Mouse (Mus musculus) lung, embryonic 16.5 days (tissue): ENCODE results near the gene Rmnd5a. TPM values are rescaled to one million over a fixed set of nuclear protein-coding genes. Genes with fewer than 3 reads are reported as not detected.
A peak's percentile ranks its signal among the peaks of the same experiment; 100 is the strongest.
"Not testable (repeated sequence)": the region's sequence is repeated elsewhere in the genome, so short reads cannot be mapped to it uniquely, and the experiment has no call there.

Experiments used
- ATAC-seq: fragments of 200-750 bp; cut with Nextera tagmentation; 2 replicates; pipeline ENCODE4 v1.8.0; 2017; ENCODE audit warnings: low read depth, mild to moderate bottlenecking, moderate library complexity
- H3K27ac ChIP-seq: fragments of 300-500 bp; sonication (generic); 2 replicates; pipeline ENCODE4 v1.5.1; 2014; ENCODE audit warnings: mild to moderate bottlenecking, control low read depth, low read length
- H3K27me3 ChIP-seq: fragments of 300-500 bp; sonication (generic); 2 replicates; pipeline ENCODE4 v1.6.1; 2014; ENCODE audit warnings: low read depth, low read length, mixed read lengths; ENCODE audit not compliant: control insufficient read depth, insufficient read depth
- H3K36me3 ChIP-seq: fragments of 300-500 bp; sonication (generic); 2 replicates; pipeline ENCODE4 v1.6.1; 2014; ENCODE audit warnings: low read length; ENCODE audit not compliant: control insufficient read depth, insufficient read depth
- H3K4me1 ChIP-seq: fragments of 300-500 bp; sonication (generic); replicated peaks from 2 replicates; pipeline ENCODE4 v1.6.1; 2014; ENCODE audit warnings: low read length, mixed read lengths; ENCODE audit not compliant: control insufficient read depth, insufficient read depth
- H3K4me2 ChIP-seq: fragments of 300-500 bp; sonication (generic); 2 replicates; pipeline ENCODE4 v1.6.1; 2014; ENCODE audit warnings: low read depth, low read length, control low read depth
- H3K4me3 ChIP-seq: fragments of 300-500 bp; sonication (generic); 2 replicates; pipeline ENCODE4 v1.5.1; 2014; ENCODE audit warnings: mild to moderate bottlenecking, low read length, control low read depth
- H3K9ac ChIP-seq: fragments of 300-500 bp; sonication (generic); 2 replicates; pipeline ENCODE4 v1.6.1; 2014; ENCODE audit warnings: low read length, control low read depth
- H3K9me3 ChIP-seq: fragments of 300-500 bp; sonication (generic); 2 replicates; pipeline ENCODE4 v1.6.1; 2016; ENCODE audit warnings: low read length; ENCODE audit not compliant: control insufficient read depth
- whole genome bisulfite sequencing: fragments of 180-500 bp; shearing (Covaris S2); extraction: QIAGEN DNeasy Blood & Tissue Kit; methylation state at CpG from one replicate; pipeline ENCODE4 v1.1.7; 2014; 5-methylcytosine and 5-hydroxymethylcytosine counted together
- polyA plus RNA-seq: library from polyadenylated mRNA; unstranded; fragments of >200 nt; fragmentation: Nextera tagmentation; extraction: Ambion mirVana; gene quantifications from 2 replicates; pipeline ENCODE4 v1.2.1, GENCODE M21; 2015

The Rmnd5a gene
- 9.7 and 11.3 TPM in 2 replicates for polyA plus RNA-seq

- ATAC-seq: peak; percentile 98
- H3K27me3 ChIP-seq: no peaks in the 10 kb centered on the region
- peak within 1 kb of the TSS; percentile 95 for H3K9ac ChIP-seq
- H3K36me3 ChIP-seq: no peaks in the 10 kb centered on the region
- peak within 1 kb of the TSS; percentile 93 for H3K27ac ChIP-seq
- no peaks in the 10 kb centered on the region for H3K9me3 ChIP-seq
- peak within 1 kb of the TSS; percentile 97 for H3K4me3 ChIP-seq
- under 1% methylated on average over 63 of the region's 75 CpGs for WGBS
- H3K4me1 ChIP-seq: peaks cover 18% of the 10 kb centered on the region
- peak within 1 kb of the TSS; percentile 76 for H3K4me2 ChIP-seq
Observed at GRCm38 (mm10) chr6:71440492-71441250, at the start of gene Rmnd5a. Gene Rmnd5a (minus strand): TSS chr6:71440637.

GRCm38 (mm10) chr6:71487966-71488365, 47.5 kb upstream of the Rmnd5a start:
- no peak for ATAC-seq
- 23% methylated on average over 4 of the region's 4 CpGs for WGBS

GRCm38 (mm10) chr6:71486867-71487266, 46.4 kb upstream of the Rmnd5a start:
- Histone ChIP-seq H3K4me3 (no peak overlapping the region), H3K9ac (no peak overlapping the region), H3K4me1 (no peaks in the 10 kb centered on the region), H3K4me2 (no peak overlapping the region), H3K27me3 (no peaks in the 10 kb centered on the region), H3K27ac (no peak overlapping the region), H3K36me3 (no peaks in the 10 kb centered on the region), H3K9me3 (no peaks in the 10 kb centered on the region)
- WGBS: 73% methylated on average over 1 of the region's 1 CpGs
- ATAC-seq: no peak

More at GRCm38 (mm10) chr6:71487966-71488365, 47.5 kb upstream of the Rmnd5a start:
- H3K36me3 ChIP-seq: no peaks in the 10 kb centered on the region
- no peaks in the 10 kb centered on the region for H3K4me1 ChIP-seq
- H3K27me3 ChIP-seq: no peaks in the 10 kb centered on the region
- no peak overlapping the region for H3K27ac ChIP-seq
- no peak overlapping the region for H3K9ac ChIP-seq
- no peak overlapping the region for H3K4me2 ChIP-seq
- no peak overlapping the region for H3K4me3 ChIP-seq
- no peaks in the 10 kb centered on the region for H3K9me3 ChIP-seq

GRCm38 (mm10) chr6:71486226-71486625, 45.8 kb upstream of the Rmnd5a start:
- H3K9me3 ChIP-seq: no peaks in the 10 kb centered on the region
- WGBS: 53% methylated on average over 2 of the region's 2 CpGs
- ATAC-seq: no peak
- no peak overlapping the region for H3K4me3 ChIP-seq
- H3K27me3 ChIP-seq: no peaks in the 10 kb centered on the region
- no peak overlapping the region for H3K4me2 ChIP-seq
- no peaks in the 10 kb centered on the region for H3K4me1 ChIP-seq
- H3K9ac ChIP-seq: no peak overlapping the region
- no peak overlapping the region for H3K27ac ChIP-seq
- no peaks in the 10 kb centered on the region for H3K36me3 ChIP-seq

- no peaks in the 10 kb centered on the region for H3K9me3 ChIP-seq
- no peaks in the 10 kb centered on the region for H3K36me3 ChIP-seq
- no peak overlapping the region for H3K9ac ChIP-seq
- H3K4me2 ChIP-seq: no peak overlapping the region
- ATAC-seq: no peak
- no peak overlapping the region for H3K27ac ChIP-seq
- no peak overlapping the region for H3K4me3 ChIP-seq
- H3K27me3 ChIP-seq: no peaks in the 10 kb centered on the region
- WGBS: 61% methylated on average over 5 of the region's 5 CpGs
- no peaks in the 10 kb centered on the region for H3K4me1 ChIP-seq
Observed at GRCm38 (mm10) chr6:71485246-71485645, 44.8 kb upstream of the Rmnd5a start.

- H3K27ac ChIP-seq: no peak overlapping the region
- no peak overlapping the region for H3K4me2 ChIP-seq
- H3K36me3 ChIP-seq: no peaks in the 10 kb centered on the region
- H3K9ac ChIP-seq: no peak overlapping the region
- WGBS: 69% methylated on average over 7 of the region's 7 CpGs
- H3K27me3 ChIP-seq: no peaks in the 10 kb centered on the region
- no peak overlapping the region for H3K4me3 ChIP-seq
- H3K9me3 ChIP-seq: no peaks in the 10 kb centered on the region
- ATAC-seq: no peak
- no peaks in the 10 kb centered on the region for H3K4me1 ChIP-seq
Observed at GRCm38 (mm10) chr6:71481136-71481535, 40.7 kb upstream of the Rmnd5a start.

GRCm38 (mm10) chr6:71480136-71480535, 39.7 kb upstream of the Rmnd5a start:
- Histone ChIP-seq H3K4me2 (no peak overlapping the region), H3K4me3 (no peak overlapping the region), H3K27me3 (no peaks in the 10 kb centered on the region), H3K9me3 (no peaks in the 10 kb centered on the region), H3K27ac (no peak overlapping the region), H3K4me1 (no peaks in the 10 kb centered on the region), H3K36me3 (no peaks in the 10 kb centered on the region), H3K9ac (no peak overlapping the region)
- 96% methylated on average over 1 of the region's 1 CpGs for WGBS
- ATAC-seq: no peak

GRCm38 (mm10) chr6:71479588-71479987, 39.2 kb upstream of the Rmnd5a start:
- not testable (repeated sequence) for H3K4me2 ChIP-seq, H3K36me3 ChIP-seq, H3K4me1 ChIP-seq, H3K9ac ChIP-seq, H3K4me3 ChIP-seq, H3K27ac ChIP-seq, H3K27me3 ChIP-seq, ATAC-seq, H3K9me3 ChIP-seq
- 92% methylated on average over 2 of the region's 2 CpGs for WGBS

- H3K27me3 ChIP-seq, H3K4me1 ChIP-seq, H3K36me3 ChIP-seq, H3K9me3 ChIP-seq, H3K4me2 ChIP-seq, H3K9ac ChIP-seq, H3K27ac ChIP-seq, ATAC-seq, H3K4me3 ChIP-seq: not testable (repeated sequence)
- 87% methylated on average over 7 of the region's 10 CpGs for WGBS
Observed at GRCm38 (mm10) chr6:71478816-71479568, 38.6 kb upstream of the Rmnd5a start.
